Mouse (Mus musculus) C2C12 (cell line): ENCODE results near the gene Plekhj1. TPM values are rescaled to one million over a fixed set of nuclear protein-coding genes. Genes with fewer than 3 reads are reported as not detected.

Experiments used
- H3K27me3 ChIP-seq: one replicate; pipeline ENCODE4 v1.6.1; 2011; ENCODE audit not compliant: control insufficient read depth, insufficient read depth, insufficient read length
- H3K36me3 ChIP-seq: one replicate; pipeline ENCODE4 v1.6.1; 2011; ENCODE audit not compliant: control insufficient read depth, insufficient read depth
- H3K4me3 ChIP-seq: one replicate; pipeline ENCODE4 v1.5.1; 2011; ENCODE audit warnings: mild to moderate bottlenecking, control low read depth; ENCODE audit not compliant: poor library complexity, insufficient read depth, severe bottlenecking
- H3K79me2 ChIP-seq: one replicate; pipeline ENCODE4 v1.6.1; 2011; ENCODE audit not compliant: control insufficient read depth, insufficient read depth
- H3K79me3 ChIP-seq: one replicate; pipeline ENCODE4 v1.6.1; 2011; ENCODE audit warnings: low read depth, control low read depth
- H3ac ChIP-seq: one replicate; pipeline ENCODE3; 2011; ENCODE audit warnings: low read depth; ENCODE audit not compliant: control insufficient read depth, insufficient read length
- CEBPB ChIP-seq: IDR thresholded peaks from one replicate; pipeline ENCODE4 v1.6.1; 2011; ENCODE audit warnings: low read depth, mild to moderate bottlenecking, control low read depth, moderate library complexity
- CTCF ChIP-seq: IDR thresholded peaks from one replicate; pipeline ENCODE4 v1.5.1; 2011; ENCODE audit not compliant: control insufficient read depth, insufficient read depth, insufficient read length
- FOSL1 ChIP-seq: IDR thresholded peaks from one replicate; pipeline ENCODE4 v1.8.0; 2011; ENCODE audit warnings: mild to moderate bottlenecking, low read length; ENCODE audit not compliant: poor library complexity, insufficient read depth, severe bottlenecking
- MAX ChIP-seq: IDR thresholded peaks from one replicate; pipeline ENCODE4 v1.6.1; 2011; ENCODE audit warnings: mild to moderate bottlenecking, control low read depth
- MYOD1 ChIP-seq: IDR thresholded peaks from one replicate; pipeline ENCODE4 v1.6.1; 2011; ENCODE audit warnings: low read depth; ENCODE audit not compliant: control insufficient read depth, insufficient read length
- MYOG ChIP-seq: IDR thresholded peaks from one replicate; pipeline ENCODE4 v1.6.1; 2011; ENCODE audit not compliant: control insufficient read depth, insufficient read length; ENCODE audit errors: extremely low read depth
- USF1 ChIP-seq: IDR thresholded peaks from one replicate; pipeline ENCODE4 v1.6.1; 2011; ENCODE audit warnings: low read depth, mild to moderate bottlenecking, control low read depth, moderate library complexity
- long read RNA-seq, 2 experiments: library from polyadenylated mRNA; unstranded; transcript quantifications; one replicate each; pipeline ENCODE4 v2.0.0; 2019 to 2020
- polyA plus RNA-seq: library from polyadenylated mRNA; unstranded; fragments of >200 nt; fragmentation: generic; extraction: Trizol; gene quantifications from one replicate; pipeline ENCODE4 v1.2.1, GENCODE M21; 2012; ENCODE audit warnings: missing spikeins

The Plekhj1 gene
- polyA plus RNA-seq: 74.8 TPM
- long read RNA-seq, experiment 1, transcript Plekhj1-201 (6 exons, 1,260 nt): major isoform, 31 of 69 reads
- long read RNA-seq, experiment 1, transcript Plekhj1-206 (5 exons, 1,261 nt): minor isoform, 8 of 69 reads
- long read RNA-seq, experiment 1, partial matches to known transcripts: 22 of 69 reads
- long read RNA-seq, experiment 1, other reads (novel, unspliced or antisense): 5 of 69 reads
- long read RNA-seq, experiment 2, partial matches to known transcripts: 3 of 15 reads
- long read RNA-seq, experiment 2, other reads (novel, unspliced or antisense): 5 of 15 reads

- TF ChIP-seq MYOG: no peak
- no peak for TF ChIP-seq CTCF
- no peak for TF ChIP-seq CEBPB
- no peak for TF ChIP-seq FOSL1
- no peak for TF ChIP-seq USF1
- TF ChIP-seq MYOD1: no peak
- peak; percentile 88 for TF ChIP-seq MAX
- H3K27me3 ChIP-seq: no peaks in the 10 kb centered on the region
- H3K79me2 ChIP-seq: peaks cover 74% of the 10 kb centered on the region
- peak within 1 kb of the TSS; percentile 86 for H3ac ChIP-seq
- H3K79me3 ChIP-seq: peaks cover 53% of the 10 kb centered on the region
- peak within 1 kb of the TSS; percentile 99 for H3K4me3 ChIP-seq
- peaks cover 76% of the 10 kb centered on the region for H3K36me3 ChIP-seq
Observed at GRCm38 (mm10) chr10:80798150-80799006, at the start of gene Plekhj1, which contains the start of gene Sf3a2. Gene Plekhj1 (minus strand): TSS chr10:80798626. Gene Sf3a2 (plus strand): TSS chr10:80798198.

- H3K4me3 ChIP-seq: no peak overlapping the region
- TF ChIP-seq MAX: no peak
- no peak for TF ChIP-seq FOSL1
- TF ChIP-seq MYOD1: no peak
- TF ChIP-seq MYOG: no peak
- TF ChIP-seq CTCF: no peak
- TF ChIP-seq CEBPB: no peak
- no peak for TF ChIP-seq USF1
- H3K27me3 ChIP-seq: peaks cover 41% of the 10 kb centered on the region
- no peak overlapping the region for H3ac ChIP-seq
- peaks cover 3% of the 10 kb centered on the region for H3K36me3 ChIP-seq
- H3K79me2 ChIP-seq: no peaks in the 10 kb centered on the region
- no peaks in the 10 kb centered on the region for H3K79me3 ChIP-seq
Observed at GRCm38 (mm10) chr10:80845732-80846131, 47.3 kb upstream of the Plekhj1 start.

GRCm38 (mm10) chr10:80845055-80845693, 46.7 kb upstream of the Plekhj1 start:
- H3K79me3 ChIP-seq: no peaks in the 10 kb centered on the region
- TF ChIP-seq FOSL1 (no peak), MYOD1 (no peak)
- no peak overlapping the region for H3K4me3 ChIP-seq
- H3K27me3 ChIP-seq: peaks cover 41% of the 10 kb centered on the region
- H3K79me2 ChIP-seq: no peaks in the 10 kb centered on the region
- H3ac ChIP-seq: no peak overlapping the region
- no peaks in the 10 kb centered on the region for H3K36me3 ChIP-seq

- Histone ChIP-seq H3K27me3 (peaks cover 41% of the 10 kb centered on the region), H3K79me3 (no peaks in the 10 kb centered on the region), H3K79me2 (no peaks in the 10 kb centered on the region), H3ac (no peak within 1 kb of the TSS), H3K4me3 (no peak within 1 kb of the TSS), H3K36me3 (no peaks in the 10 kb centered on the region)
- no peak for TF ChIP-seq MYOD1
- no peak for TF ChIP-seq MAX
- no peak for TF ChIP-seq USF1
- no peak for TF ChIP-seq FOSL1
- no peak for TF ChIP-seq CTCF
- no peak for TF ChIP-seq MYOG
- TF ChIP-seq CEBPB: no peak
Observed at GRCm38 (mm10) chr10:80843931-80844547, 45.6 kb upstream of the Plekhj1 start, which contains the start of gene Lingo3. Gene Lingo3 (minus strand): TSS chr10:80844039.

- Histone ChIP-seq H3K27me3 (peaks cover 41% of the 10 kb centered on the region), H3K4me3 (no peak overlapping the region), H3K79me3 (no peaks in the 10 kb centered on the region), H3K36me3 (no peaks in the 10 kb centered on the region), H3ac (no peak overlapping the region), H3K79me2 (no peaks in the 10 kb centered on the region)
- TF ChIP-seq CTCF (no peak), MYOD1 (no peak), USF1 (no peak), FOSL1 (no peak), MAX (no peak), CEBPB (no peak), MYOG (no peak)
Observed at GRCm38 (mm10) chr10:80843087-80843930, 44.9 kb upstream of the Plekhj1 start.
